Mouse (Mus musculus) embryonic facial prominence, embryonic 12.5 days (tissue): Measurements from ENCODE around the gene Cd209d. TPM values are rescaled to one million over a fixed set of nuclear protein-coding genes. Genes with fewer than 3 reads are reported as not detected.
"Not testable (repeated sequence)": the region's sequence is repeated elsewhere in the genome, so short reads cannot be mapped to it uniquely, and the experiment has no call there.

Experiments
- ATAC-seq: fragments of 200-750 bp; cut with Nextera tagmentation; 2 replicates; pipeline ENCODE4 v1.8.0; 2017; ENCODE audit not compliant: insufficient number of reproducible peaks, insufficient read depth, low FRiP score, low TSS enrichment
- H3K27ac ChIP-seq: fragments of 300-500 bp; sonication (generic); 2 replicates; pipeline ENCODE4 v1.5.1; 2016; ENCODE audit warnings: mild to moderate bottlenecking
- H3K27me3 ChIP-seq: fragments of 300-500 bp; sonication (generic); 2 replicates; pipeline ENCODE4 v1.6.1; 2016; ENCODE audit warnings: mild to moderate bottlenecking, moderate library complexity
- H3K36me3 ChIP-seq: fragments of 300-500 bp; sonication (generic); 2 replicates; pipeline ENCODE4 v1.6.1; 2016; ENCODE audit warnings: mild to moderate bottlenecking
- H3K4me1 ChIP-seq: fragments of 300-500 bp; sonication (generic); 2 replicates; pipeline ENCODE4 v1.6.1; 2016
- H3K4me2 ChIP-seq: fragments of 300-500 bp; sonication (generic); replicated peaks from 2 replicates; pipeline ENCODE4 v1.6.1; 2016; ENCODE audit warnings: mild to moderate bottlenecking, moderate library complexity
- H3K4me3 ChIP-seq: fragments of 300-500 bp; sonication (generic); 2 replicates; pipeline ENCODE4 v1.5.1; 2016; ENCODE audit warnings: mild to moderate bottlenecking
- H3K9ac ChIP-seq: fragments of 300-500 bp; sonication (generic); 2 replicates; pipeline ENCODE4 v1.6.1; 2016; ENCODE audit warnings: mild to moderate bottlenecking, moderate library complexity
- H3K9me3 ChIP-seq: fragments of 300-500 bp; sonication (generic); 2 replicates; pipeline ENCODE4 v1.6.1; 2016; ENCODE audit warnings: mild to moderate bottlenecking, moderate library complexity
- WGBS: fragments of 180-500 bp; shearing (Covaris S2); methylation state at CpG from one replicate; pipeline ENCODE4 v1.1.7; 2016; 5-methylcytosine and 5-hydroxymethylcytosine counted together
- polyA plus RNA-seq: library from polyadenylated mRNA; unstranded; fragments of >200 nt; fragmentation: Nextera tagmentation; extraction: Ambion mirVana; gene quantifications from 2 replicates; pipeline ENCODE4 v1.2.1, GENCODE M21; 2016

Gene Cd209d
- polyA plus RNA-seq = not detected in 2 replicates

DNA sequence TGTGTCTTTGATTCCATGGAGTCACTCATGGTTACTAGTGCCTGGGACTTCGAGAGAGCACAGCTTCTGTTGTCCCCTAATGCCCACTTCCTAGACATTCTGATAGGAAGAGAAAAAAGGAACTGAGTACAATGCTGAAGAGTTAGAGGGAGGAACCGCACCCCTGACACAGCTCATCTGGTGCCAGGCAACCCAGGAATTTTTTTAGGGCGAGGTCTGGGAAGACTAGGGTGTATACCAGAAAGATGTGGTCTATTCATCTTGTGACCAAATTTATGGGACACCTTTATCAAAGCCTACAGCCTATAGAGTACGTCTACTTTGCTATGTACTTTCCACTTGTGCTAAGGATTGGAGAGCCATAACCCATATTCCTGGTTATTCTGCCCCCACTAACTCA, at the start of gene Cd209d:
Gene Cd209d, minus strand, starts transcription at position 101 of the 400 bp plus-strand sequence.
- no peak for ATAC-seq
- WGBS = 67% methylated on average over 4 of the region's 4 CpGs
- H3K27me3 ChIP-seq = no peaks in the 10 kb centered on the region
- H3K9ac ChIP-seq = no peak within 1 kb of the TSS
- H3K4me1 ChIP-seq = no peaks in the 10 kb centered on the region
- no peak within 1 kb of the TSS for H3K4me2 ChIP-seq
- H3K27ac ChIP-seq = no peak within 1 kb of the TSS
- peaks cover 10% of the 10 kb centered on the region for H3K9me3 ChIP-seq
- H3K36me3 ChIP-seq = no peaks in the 10 kb centered on the region
- no peak within 1 kb of the TSS for H3K4me3 ChIP-seq

DNA sequence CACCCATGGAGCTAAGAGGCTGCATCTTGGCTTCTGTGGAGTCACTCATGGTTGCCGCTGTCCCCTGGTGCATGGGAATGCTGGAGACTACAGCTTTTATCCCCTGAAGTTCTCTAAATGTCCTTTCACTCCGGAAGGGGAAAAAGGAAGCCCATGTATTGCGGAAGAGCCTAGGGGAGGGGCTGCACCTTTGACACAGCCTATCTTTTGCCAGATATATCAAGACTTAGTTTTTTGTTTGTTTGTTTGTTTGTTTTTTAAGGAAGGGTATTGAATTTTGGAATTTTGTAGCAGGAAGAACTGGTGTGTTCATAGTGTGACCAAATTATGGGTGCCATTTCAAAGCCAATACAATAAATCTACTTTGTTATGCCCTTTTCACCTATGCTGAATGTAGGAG, 48.4 kb upstream of the Cd209d start, which contains the start of gene Cd209b:
Gene Cd209b, minus strand, starts transcription at position 101 of the 400 bp plus-strand sequence.
- Histone ChIP-seq H3K4me3 (no peak within 1 kb of the TSS), H3K27ac (no peak within 1 kb of the TSS), H3K4me1 (no peaks in the 10 kb centered on the region), H3K4me2 (no peak within 1 kb of the TSS), H3K9ac (no peak within 1 kb of the TSS), H3K9me3 (peaks cover 3% of the 10 kb centered on the region; the same call in 1 of the 2 replicates), H3K36me3 (no peaks in the 10 kb centered on the region), H3K27me3 (no peaks in the 10 kb centered on the region)
- 88% methylated on average over 3 of the region's 3 CpGs for WGBS
- ATAC-seq = no peak

DNA sequence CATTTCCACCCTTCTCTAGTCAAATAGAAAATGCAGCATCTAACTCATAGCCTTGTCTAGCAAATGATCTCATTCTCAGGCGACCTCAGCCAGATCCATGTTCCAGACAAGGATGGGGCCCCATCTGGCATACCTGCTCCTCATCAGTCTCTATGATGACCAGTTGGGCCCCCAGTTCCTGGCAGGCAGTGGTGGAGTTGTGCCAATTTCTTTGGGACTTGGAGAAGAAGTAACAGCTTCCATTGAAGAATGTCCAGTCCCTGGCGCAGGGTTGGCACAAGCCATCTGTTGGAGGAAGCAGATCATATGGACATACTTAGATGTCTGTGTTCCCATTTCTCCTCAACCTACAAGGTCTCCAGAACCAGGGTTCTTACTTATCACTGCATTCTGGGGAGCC, 2.2 kb downstream of the Cd209d start:
- no peak for ATAC-seq
- peaks cover 16% of the 10 kb centered on the region for H3K9me3 ChIP-seq
- H3K27me3 ChIP-seq = no peaks in the 10 kb centered on the region
- H3K27ac ChIP-seq = no peak overlapping the region
- H3K4me2 ChIP-seq = no peak overlapping the region
- no peak overlapping the region for H3K9ac ChIP-seq
- no peaks in the 10 kb centered on the region for H3K4me1 ChIP-seq
- no peak overlapping the region for H3K4me3 ChIP-seq
- no peaks in the 10 kb centered on the region for H3K36me3 ChIP-seq
- WGBS = 79% methylated on average over 2 of the region's 2 CpGs

DNA sequence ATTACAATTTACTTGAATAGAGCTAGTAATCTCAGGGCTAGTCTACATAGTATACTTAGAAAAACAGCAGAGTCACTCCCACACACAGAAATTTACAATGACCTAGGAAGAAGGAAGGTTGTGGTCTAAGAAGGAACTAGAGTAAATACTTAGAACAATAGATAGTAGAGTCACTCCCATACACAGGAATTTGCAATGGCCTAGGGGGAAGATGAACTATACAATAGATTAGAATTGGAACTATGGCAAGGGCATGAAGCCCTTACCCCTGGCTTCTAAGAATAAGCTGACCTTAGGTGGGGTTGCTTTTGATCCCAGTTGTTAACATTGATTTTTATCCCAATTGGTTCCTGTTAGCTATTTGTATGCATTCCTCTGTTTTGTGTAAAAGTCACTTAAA, 15.6 kb downstream of the Cd209d start:
- H3K9me3 ChIP-seq = peaks cover 15% of the 10 kb centered on the region
- not testable (repeated sequence) for H3K4me3 ChIP-seq, H3K27me3 ChIP-seq, H3K9ac ChIP-seq, ATAC-seq, H3K4me2 ChIP-seq, H3K27ac ChIP-seq, H3K4me1 ChIP-seq, H3K36me3 ChIP-seq

DNA sequence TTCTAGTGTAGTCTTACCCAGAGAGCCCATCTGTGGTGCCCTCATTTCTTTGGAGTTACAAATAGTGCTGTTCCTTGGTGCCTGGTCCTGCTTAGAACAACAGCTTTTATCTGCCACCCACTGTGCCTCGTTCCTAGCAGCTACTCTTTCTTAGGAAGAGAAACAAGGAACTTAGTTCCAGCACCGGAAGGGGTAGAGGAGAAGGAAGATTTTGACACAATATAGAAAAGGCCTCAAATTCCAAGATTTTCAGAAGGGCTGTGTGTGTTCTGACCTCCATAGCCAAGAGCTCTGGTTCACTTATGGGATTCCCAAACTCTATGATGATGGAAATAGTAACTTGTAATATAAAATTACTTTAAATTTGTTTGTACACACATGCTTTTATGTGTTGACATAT, 24.1 kb downstream of the Cd209d start, which contains the start of gene Cd209e:
Gene Cd209e, minus strand, starts transcription at position 101 of the 400 bp plus-strand sequence.
- Histone ChIP-seq H3K9me3 (no peaks in the 10 kb centered on the region), H3K4me1 (no peaks in the 10 kb centered on the region), H3K9ac (no peak within 1 kb of the TSS), H3K36me3 (no peaks in the 10 kb centered on the region), H3K4me2 (no peak within 1 kb of the TSS), H3K27me3 (no peaks in the 10 kb centered on the region), H3K4me3 (no peak within 1 kb of the TSS), H3K27ac (no peak within 1 kb of the TSS)
- no peak for ATAC-seq
- 75% methylated on average over 2 of the region's 2 CpGs for WGBS

Other genes starting within 250 kb of the Cd209d start
- gene Stxbp2, start 247.6 kb downstream of the Cd209d start, polyA plus RNA-seq = 27.4 and 28.8 TPM in 2 replicates
- gene Retn, start 222.8 kb downstream of the Cd209d start, polyA plus RNA-seq = 0.38 TPM in 1 of 2 replicates, not detected in the other
- 0.10 and 0.20 TPM in 2 replicates for gene Mcemp1, start 212.8 kb downstream of the Cd209d start, polyA plus RNA-seq
- 11.5 and 16.5 TPM in 2 replicates for gene Fcor, start 206.2 kb downstream of the Cd209d start, polyA plus RNA-seq
- 39.7 and 41.0 TPM in 2 replicates for gene Trappc5, start 202.3 kb downstream of the Cd209d start, polyA plus RNA-seq
- 0.15 and 0.23 TPM in 2 replicates for gene Fcer2a, start 184.4 kb downstream of the Cd209d start, polyA plus RNA-seq
- not detected in 2 replicates for gene Clec4g, start 157.9 kb downstream of the Cd209d start, polyA plus RNA-seq
- gene Cd209a, start 129.6 kb downstream of the Cd209d start, polyA plus RNA-seq = not detected in 2 replicates
- not detected in 2 replicates for gene Cd209e, start 24.2 kb downstream of the Cd209d start, polyA plus RNA-seq
- not detected in 2 replicates for gene Cd209b, start 48.3 kb upstream of the Cd209d start, polyA plus RNA-seq
- gene Cd209c, start 76.2 kb upstream of the Cd209d start, polyA plus RNA-seq = 0.26 and 0.55 TPM in 2 replicates
- not detected in 2 replicates for gene Cd209f, start 227.3 kb upstream of the Cd209d start, polyA plus RNA-seq